Mouse (Mus musculus) kidney, adult 18-20 months (tissue): ENCODE results near the gene Cdk19.

Experiments
- DNase-seq: peaks from one replicate; pipeline ENCODE4 v3.0.0; 2021

Cdk19 gene

GRCm38 (mm10) chr10:40444586-40444985 is 105.2 kb downstream of the Cdk19 start:
- no peak for DNase-seq

GRCm38 (mm10) chr10:40446088-40446604 is 106.8 kb downstream of the Cdk19 start:
- no peak for DNase-seq

GRCm38 (mm10) chr10:40446630-40447029 is 107.3 kb downstream of the Cdk19 start:
- DNase-seq: no peak

GRCm38 (mm10) chr10:40447295-40447694 is 107.9 kb downstream of the Cdk19 start:
- DNase-seq: no peak

- no peak for DNase-seq
Measured at GRCm38 (mm10) chr10:40447921-40448320, 108.6 kb downstream of the Cdk19 start.

- DNase-seq: no peak
Measured at GRCm38 (mm10) chr10:40448444-40448843, 109.1 kb downstream of the Cdk19 start.

GRCm38 (mm10) chr10:40449571-40449970 is 110.2 kb downstream of the Cdk19 start:
- DNase-seq: no peak

- DNase-seq: no peak
Measured at GRCm38 (mm10) chr10:40450171-40450570, 110.8 kb downstream of the Cdk19 start.

- DNase-seq: no peak
Measured at GRCm38 (mm10) chr10:40457116-40457515, 117.8 kb downstream of the Cdk19 start.

- no peak for DNase-seq
Measured at GRCm38 (mm10) chr10:40459141-40459540, 119.8 kb downstream of the Cdk19 start.

GRCm38 (mm10) chr10:40461362-40461761 is 122.0 kb downstream of the Cdk19 start:
- no peak for DNase-seq

GRCm38 (mm10) chr10:40462257-40462656 is 122.9 kb downstream of the Cdk19 start:
- DNase-seq: no peak

GRCm38 (mm10) chr10:40467174-40467911 is 128.0 kb downstream of the Cdk19 start:
- DNase-seq: no peak

- DNase-seq: no peak
Measured at GRCm38 (mm10) chr10:40467912-40468254, 128.5 kb downstream of the Cdk19 start.

GRCm38 (mm10) chr10:40469145-40469544 is 129.8 kb downstream of the Cdk19 start:
- DNase-seq: no peak

GRCm38 (mm10) chr10:40476535-40477285 is 137.3 kb downstream of the Cdk19 start:
- DNase-seq: no peak

GRCm38 (mm10) chr10:40477426-40478075 is 138.2 kb downstream of the Cdk19 start:
- DNase-seq: no peak

GRCm38 (mm10) chr10:40478626-40479025 is 139.3 kb downstream of the Cdk19 start:
- DNase-seq: no peak

GRCm38 (mm10) chr10:40479216-40479615 is 139.9 kb downstream of the Cdk19 start:
- no peak for DNase-seq

- DNase-seq: no peak
Measured at GRCm38 (mm10) chr10:40479621-40480193, 140.3 kb downstream of the Cdk19 start.

- no peak for DNase-seq
Measured at GRCm38 (mm10) chr10:40481534-40481933, 142.2 kb downstream of the Cdk19 start.

- no peak for DNase-seq
Measured at GRCm38 (mm10) chr10:40482285-40482684, 142.9 kb downstream of the Cdk19 start.

GRCm38 (mm10) chr10:40489086-40489796 is 149.9 kb downstream of the Cdk19 start:
- DNase-seq: no peak
